Mouse (Mus musculus): ENCODE measurements around the gene Rgs7. TPM values are rescaled to one million over a fixed set of nuclear protein-coding genes. Genes with fewer than 3 reads are reported as not detected.

Gene Rgs7
- total RNA-seq, 2 experiments from 2014 or later, result 105 to 116 TPM

- no peak for DNase-seq (ENCODE audit: low spot score in 2 of 2)
Observed at GRCm38 (mm10) chr1:175039567-175039966, 452.7 kb downstream of the Rgs7 start.

- no peak for DNase-seq (ENCODE audit: low spot score in 2 of 2)
Observed at GRCm38 (mm10) chr1:175035461-175035860, 456.8 kb downstream of the Rgs7 start.

DNA sequence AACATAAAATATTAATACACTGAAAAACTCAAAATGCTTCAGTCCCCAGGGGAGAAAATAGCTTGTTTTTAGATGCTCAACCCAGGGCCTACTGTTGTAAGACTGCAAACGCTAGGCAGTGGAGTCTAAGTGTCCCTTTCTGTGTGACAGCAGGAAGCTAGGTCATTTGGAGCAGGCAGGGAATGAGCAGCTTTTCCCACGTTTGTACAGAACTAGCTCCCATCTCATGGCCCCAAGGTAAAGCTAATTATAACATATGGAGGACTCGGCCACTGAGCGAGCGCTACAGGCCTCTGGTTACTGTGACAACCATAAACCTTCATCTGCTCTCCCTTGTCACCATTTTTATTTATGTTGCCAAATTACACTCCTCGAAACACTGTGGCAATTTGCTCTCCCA is 460.3 kb downstream of the Rgs7 start:
- DNase-seq (ENCODE audit: low spot score in 2 of 2), result no peak

- no peak for DNase-seq (ENCODE audit: low spot score in 2 of 2)
Observed at GRCm38 (mm10) chr1:175028716-175029204, 463.5 kb downstream of the Rgs7 start.

DNA sequence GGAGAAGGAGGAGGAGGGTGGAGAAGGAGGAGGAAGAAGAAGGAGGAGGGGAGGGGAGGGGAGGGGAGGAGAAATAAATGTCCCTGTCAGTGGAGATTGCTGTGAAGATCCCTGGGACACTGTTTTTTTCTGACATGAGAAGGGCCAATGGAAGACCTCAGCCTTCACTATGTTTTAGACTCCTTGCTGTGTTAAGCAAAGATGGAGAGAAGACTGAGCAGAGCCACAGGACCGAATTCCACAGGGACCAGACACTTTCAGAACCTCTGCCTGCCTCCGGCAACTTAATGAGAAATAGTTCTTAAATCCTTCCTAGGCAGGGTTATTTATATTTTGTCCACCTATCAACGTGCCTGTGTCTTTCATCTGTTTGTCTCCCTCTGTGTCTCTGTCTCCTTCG is 464.0 kb downstream of the Rgs7 start:
- no peak for DNase-seq (ENCODE audit: low spot score in 2 of 2)

DNA sequence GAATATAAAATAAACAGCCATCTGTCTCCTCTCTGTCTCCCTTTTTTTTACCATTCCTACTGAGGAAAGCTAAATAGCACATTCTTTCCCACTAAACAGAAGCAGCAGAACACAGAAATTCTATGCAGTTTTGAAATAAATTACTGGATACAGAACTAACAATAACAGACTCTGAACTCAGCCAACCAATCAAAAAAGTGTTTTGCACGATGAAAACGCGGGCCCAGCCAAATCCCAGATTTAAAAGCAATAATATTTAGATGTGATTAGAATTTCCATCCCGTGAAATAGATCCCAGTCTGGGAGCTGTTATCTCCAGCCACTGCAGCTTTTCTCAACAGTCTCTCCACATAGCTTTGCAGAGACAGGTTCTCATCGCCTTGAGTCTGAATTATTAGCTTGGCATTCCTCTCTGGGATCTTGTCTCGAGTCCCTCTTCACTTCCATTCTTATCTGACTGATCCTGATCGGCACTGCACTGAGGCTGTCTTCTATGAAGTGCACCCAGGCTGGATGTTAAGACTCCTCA is 466.5 kb downstream of the Rgs7 start:
- no peak for DNase-seq (ENCODE audit: low spot score in 2 of 2)

DNA sequence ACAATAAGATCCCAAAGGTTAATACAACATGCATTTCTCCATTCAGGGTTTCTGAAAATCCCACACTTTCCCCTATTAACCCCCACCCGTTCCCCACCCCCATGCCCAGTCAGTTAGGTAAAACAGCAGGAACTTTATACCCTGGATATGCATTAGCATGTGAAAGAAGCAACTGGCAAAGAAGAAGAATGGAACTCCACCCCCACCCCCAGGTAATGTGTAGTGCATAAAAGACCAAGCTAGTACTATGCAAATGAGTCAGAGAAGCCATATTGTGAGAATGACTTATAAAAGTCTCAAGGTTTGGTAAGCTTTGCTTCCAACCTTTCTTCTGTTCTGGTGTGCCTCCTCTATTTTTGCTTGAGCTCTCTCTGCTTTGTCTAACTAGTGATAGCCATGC is 468.2 kb downstream of the Rgs7 start:
- DNase-seq (ENCODE audit: low spot score in 2 of 2), result no peak

Other genes starting within 250 kb of the Rgs7 start
- under 1 TPM in 1 of 2 experiments, not detected in 1; 0.23 TPM for gene Kmo, start 127.9 kb upstream of the Rgs7 start, total RNA-seq (2021)
- gene Fh1, start 133.1 kb upstream of the Rgs7 start, total RNA-seq (2021), result 10 to 100 TPM; 83.8 to 88.1 TPM
- 1 to 10 TPM; 5.3 to 5.6 TPM for gene Opn3, start 200.3 kb upstream of the Rgs7 start, total RNA-seq (2021)
- gene Chml, start 200.4 kb upstream of the Rgs7 start, total RNA-seq (2021), result 10 to 100 TPM; 10.8 to 11.4 TPM
- not detected for gene Wdr64, start 206.1 kb upstream of the Rgs7 start, total RNA-seq (2021)

Measured in left cerebral cortex, adult 18-20 months (tissue).